Mouse (Mus musculus): ENCODE data around the gene Spen.
A peak's percentile ranks its signal among the peaks of the same experiment; 100 is the strongest.
"Not testable (repeated sequence)": the region's sequence is repeated elsewhere in the genome, so short reads cannot be mapped to it uniquely, and the experiment has no call there.

Spen gene

DNA sequence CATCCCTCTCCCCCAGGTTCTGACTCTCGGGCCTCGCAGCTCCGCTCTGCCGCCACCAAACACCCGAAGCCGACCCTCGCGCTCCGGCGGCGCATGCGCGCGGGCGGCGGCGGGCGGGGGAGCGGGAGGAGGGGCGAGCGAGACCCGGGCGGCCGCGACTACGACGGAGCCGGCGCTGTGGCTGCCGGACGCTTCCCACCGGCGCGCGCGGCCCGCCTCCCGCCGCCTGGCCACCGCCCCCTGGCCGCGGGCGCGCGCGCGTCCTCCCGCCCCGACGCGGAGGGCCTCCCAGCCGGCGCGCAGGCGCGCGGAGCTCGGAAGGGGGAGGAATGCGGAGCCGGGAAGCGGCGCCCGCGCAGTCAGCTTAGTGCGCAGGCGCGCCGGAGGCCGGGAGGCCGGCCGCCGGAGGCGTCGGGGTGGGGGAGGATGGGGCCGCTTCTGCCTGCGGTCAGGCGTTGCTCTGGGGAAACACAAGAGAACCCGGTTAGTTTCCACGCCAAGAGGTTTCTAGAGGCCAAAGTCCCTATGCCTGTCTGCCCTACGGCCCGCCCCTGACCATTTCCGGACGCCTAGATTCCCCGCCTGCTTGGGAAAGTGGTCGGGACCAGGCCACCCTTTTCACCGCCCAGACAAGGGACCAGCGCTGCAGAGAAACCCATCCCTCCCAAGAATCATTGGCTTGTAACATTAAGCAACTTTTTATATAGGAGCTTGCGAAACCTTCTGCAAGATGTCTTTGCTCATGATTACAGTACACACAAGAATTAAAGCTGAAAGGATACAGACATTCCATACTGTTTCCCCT, at the start of gene Spen:
Spen (minus strand) TSS at position 190 of the 805 bp plus-strand sequence.
- peak; percentile 97 for DNase-seq (ENCODE audit: low read depth, low spot score)

GRCm38 (mm10) chr4:141583919-141584318, 45.5 kb upstream of the Spen start:
- no peak for DNase-seq (ENCODE audit: low read depth, low spot score)

DNA sequence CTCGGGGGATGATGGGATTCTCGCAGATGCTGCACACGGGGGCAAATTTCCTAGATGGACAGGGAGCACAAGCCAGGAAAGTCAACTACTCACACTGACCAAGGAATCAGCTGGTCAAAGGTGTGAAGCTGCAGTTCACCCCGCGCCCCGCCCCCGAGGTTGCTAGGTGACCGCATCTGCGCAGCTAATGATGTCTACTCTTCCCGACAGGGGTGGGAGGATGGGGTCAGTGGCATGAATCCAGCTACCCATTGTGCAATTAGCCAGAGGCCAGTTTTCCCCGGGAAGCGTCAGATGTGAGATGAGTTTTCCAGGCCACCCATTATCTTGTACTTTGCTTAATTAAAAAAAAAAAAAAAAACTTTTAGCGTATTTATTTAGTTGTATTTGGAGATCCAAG, 42.7 kb upstream of the Spen start:
- DNase-seq (ENCODE audit: low read depth, low spot score) = no peak

DNA sequence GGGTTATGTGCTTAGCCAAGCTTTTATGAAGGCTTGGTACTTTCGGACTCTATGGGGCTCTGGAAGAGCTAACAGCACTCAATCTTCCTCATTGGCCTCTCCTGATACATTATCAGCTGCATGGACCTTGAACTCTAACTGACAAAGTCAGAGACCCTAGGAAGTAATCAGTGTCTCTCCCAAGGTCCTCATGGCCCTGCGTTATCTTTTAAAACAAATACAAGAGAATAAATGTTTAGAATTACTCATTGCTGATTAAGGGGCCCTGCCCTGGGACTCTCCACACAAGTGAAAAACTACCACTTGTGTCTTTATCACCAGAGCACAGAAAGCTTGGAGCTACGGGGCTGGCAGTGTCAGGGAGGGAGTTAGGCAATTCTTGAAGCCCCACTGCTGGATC, 40.4 kb upstream of the Spen start:
- DNase-seq (ENCODE audit: low read depth, low spot score) = no peak

- DNase-seq (ENCODE audit: low read depth, low spot score) = no peak
Measured at GRCm38 (mm10) chr4:141576877-141577276, 38.5 kb upstream of the Spen start.

GRCm38 (mm10) chr4:141576404-141576803, 38.0 kb upstream of the Spen start:
- no peak for DNase-seq (ENCODE audit: low read depth, low spot score)

DNA sequence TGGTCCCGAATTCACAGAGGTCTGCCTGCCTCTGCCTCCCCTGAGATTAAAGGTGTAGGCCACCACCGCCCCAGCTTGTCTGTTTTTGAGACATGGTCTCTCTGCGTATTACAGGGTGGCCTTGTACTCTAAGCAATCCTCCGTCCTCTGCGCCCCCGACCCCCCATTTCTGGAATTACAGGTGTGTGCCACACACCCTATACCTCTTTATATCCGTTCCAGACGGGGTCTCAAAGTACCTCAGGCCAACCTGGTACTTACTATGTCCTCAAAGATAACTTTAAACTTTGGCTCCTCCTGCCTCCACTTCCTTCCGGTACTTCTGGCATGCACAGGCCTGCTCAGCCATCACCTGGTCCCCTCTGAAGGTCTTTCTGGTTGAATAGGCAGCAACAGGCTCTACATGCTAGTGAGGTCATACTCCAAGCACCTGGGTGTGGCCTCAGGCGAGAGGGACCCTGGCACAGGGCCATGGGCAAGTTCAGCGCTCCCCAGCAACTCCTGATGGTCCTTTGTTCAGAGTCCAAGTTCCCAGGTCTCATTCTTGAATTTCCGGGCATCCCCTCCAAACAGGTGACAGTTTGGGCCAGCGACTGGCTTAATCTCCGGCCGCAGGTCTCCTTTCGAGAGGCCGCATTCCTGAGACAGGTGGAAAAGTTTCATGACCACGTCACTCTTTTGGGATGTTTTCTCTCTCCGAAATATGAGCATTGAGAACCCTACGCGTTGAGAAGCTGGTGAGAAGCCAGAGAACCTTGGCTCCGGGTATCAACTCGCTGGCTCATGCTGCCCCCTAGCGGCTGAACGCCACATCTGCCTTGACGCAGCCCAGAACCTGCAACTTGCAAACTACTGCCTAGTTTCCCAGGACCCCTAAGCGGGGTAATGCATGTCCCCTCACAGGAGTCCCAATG, 36.6 kb upstream of the Spen start:
- DNase-seq (ENCODE audit: low read depth, low spot score) = peak; percentile 82

GRCm38 (mm10) chr4:141573359-141573966, 35.1 kb upstream of the Spen start:
- no peak for DNase-seq (ENCODE audit: low read depth, low spot score)

DNA sequence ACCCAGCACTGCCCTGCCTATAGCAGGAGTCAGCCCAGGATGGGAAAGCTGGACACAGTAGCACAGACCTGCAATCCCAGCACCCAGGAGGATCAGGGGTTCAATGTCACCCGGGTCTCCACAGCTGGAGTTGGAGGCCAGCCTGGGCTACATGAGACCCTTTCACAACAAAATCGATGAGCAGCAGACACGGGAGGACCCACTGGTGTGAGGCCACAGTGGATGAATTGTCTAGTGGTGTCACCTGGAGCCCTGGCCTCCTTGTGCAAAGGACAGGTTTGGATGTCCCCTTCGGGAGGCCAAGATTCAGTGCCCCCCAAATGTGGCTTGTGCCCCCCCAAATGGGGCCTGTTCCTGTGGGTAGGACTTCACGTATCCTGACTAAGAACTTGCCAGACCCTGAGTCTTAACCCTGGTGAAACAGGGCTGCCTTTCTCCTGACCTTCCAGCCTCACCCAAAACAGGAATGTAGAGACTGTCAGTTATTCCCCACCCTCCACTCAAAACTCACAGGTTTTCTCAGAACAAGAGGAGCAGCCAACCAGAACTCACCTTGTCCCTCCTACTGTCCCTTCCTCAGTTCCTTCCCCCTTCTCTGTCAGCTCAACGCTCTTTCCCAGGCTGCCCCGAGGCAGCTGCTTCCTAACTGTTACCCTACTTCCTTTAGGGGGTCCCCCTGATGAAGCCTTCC, 34.4 kb upstream of the Spen start:
- DNase-seq (ENCODE audit: low read depth, low spot score) = no peak

DNA sequence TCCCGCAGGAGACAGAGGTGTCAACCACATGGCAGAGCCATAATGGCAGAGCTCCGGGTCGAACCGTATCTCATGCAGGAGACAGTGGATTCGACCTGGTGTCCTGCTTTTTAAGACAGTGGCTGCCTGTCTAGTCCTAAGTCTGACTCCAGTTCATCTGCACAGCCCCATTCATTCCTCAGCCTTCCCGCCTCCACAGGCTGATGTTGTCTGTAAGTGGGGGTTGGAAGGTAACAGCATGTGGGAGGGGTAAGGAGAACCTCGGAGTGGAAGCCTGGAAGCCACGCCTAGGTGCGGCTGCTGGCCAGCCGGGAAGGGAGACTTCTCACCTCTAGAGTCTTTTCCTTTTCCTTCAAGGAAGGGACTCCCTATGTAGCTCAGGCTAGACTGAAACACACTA, 33.5 kb upstream of the Spen start:
- no peak for DNase-seq (ENCODE audit: low read depth, low spot score)

GRCm38 (mm10) chr4:141571337-141571739, 32.9 kb upstream of the Spen start:
- DNase-seq (ENCODE audit: low read depth, low spot score) = no peak

- no peak for DNase-seq (ENCODE audit: low read depth, low spot score)
Measured at GRCm38 (mm10) chr4:141570821-141571220, 32.4 kb upstream of the Spen start.

GRCm38 (mm10) chr4:141570004-141570403, 31.6 kb upstream of the Spen start:
- no peak for DNase-seq (ENCODE audit: low read depth, low spot score)

- no peak for DNase-seq (ENCODE audit: low read depth, low spot score)
Measured at GRCm38 (mm10) chr4:141568966-141569365, 30.6 kb upstream of the Spen start.

GRCm38 (mm10) chr4:141567174-141567573, 28.8 kb upstream of the Spen start:
- not testable (repeated sequence) for DNase-seq (ENCODE audit: low read depth, low spot score)

DNA sequence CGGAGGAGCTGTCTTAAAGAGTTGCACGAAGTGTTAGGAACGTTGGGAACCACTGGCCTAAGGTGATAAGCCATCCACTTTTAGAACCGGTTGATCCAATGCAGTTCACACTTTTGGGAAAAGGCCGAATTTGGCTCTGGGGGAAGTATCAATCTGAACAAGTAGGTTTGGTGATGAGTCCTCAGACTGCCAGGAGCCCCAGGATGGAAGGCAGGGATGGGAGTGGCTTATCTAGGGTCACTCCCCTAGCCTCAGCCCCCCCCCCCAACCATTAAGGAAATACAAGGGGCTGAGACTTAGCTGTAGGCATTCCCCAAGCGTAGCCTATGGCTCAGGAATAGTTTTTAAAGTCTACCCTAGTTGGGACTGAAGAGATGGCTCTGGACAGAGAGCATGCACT, 27.8 kb upstream of the Spen start:
- DNase-seq (ENCODE audit: low read depth, low spot score) = no peak

GRCm38 (mm10) chr4:141565325-141565724, 26.9 kb upstream of the Spen start:
- DNase-seq (ENCODE audit: low read depth, low spot score) = no peak

GRCm38 (mm10) chr4:141564660-141565059, 26.3 kb upstream of the Spen start:
- DNase-seq (ENCODE audit: low read depth, low spot score) = no peak

DNA sequence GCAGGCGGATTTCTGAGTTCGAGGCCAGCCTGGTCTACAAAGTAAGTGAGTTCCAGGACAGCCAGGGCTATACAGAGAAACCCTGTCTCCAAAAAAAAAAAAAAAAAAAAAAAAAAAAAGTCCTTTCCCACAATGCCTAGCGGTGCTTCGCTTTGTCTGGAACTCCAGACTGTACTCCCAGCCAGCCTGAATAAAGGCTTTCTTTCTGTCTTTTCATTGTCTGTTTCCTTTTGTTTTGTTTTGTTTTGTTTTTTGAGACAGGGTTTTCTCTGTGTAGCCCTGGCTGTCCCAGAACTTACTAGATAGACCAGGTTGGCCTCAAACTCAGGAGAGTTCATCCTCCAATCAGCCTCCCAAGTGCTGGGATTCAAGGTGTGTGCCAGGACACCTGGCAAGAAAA, 25.8 kb upstream of the Spen start:
- DNase-seq (ENCODE audit: low read depth, low spot score) = no peak

DNA sequence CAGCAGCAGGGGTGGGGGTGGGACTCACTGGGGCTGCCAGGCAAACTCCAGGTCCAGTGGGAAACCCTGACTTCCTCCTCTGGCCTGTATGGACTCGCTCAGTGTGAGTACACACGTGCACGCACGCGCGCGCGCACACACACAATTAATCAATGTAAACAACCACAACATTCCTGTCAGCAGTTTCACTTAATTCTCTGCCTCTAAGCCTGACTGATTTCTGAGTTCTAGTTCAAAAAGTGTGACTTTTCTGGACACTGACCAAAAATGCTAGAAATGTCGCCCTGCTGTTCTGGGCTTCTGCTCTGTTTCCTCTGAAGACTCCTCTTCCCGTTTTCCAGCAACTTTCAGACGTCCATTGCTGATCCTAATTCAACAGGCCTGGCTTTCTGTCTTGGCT, 23.9 kb upstream of the Spen start:
- DNase-seq (ENCODE audit: low read depth, low spot score) = no peak

DNA sequence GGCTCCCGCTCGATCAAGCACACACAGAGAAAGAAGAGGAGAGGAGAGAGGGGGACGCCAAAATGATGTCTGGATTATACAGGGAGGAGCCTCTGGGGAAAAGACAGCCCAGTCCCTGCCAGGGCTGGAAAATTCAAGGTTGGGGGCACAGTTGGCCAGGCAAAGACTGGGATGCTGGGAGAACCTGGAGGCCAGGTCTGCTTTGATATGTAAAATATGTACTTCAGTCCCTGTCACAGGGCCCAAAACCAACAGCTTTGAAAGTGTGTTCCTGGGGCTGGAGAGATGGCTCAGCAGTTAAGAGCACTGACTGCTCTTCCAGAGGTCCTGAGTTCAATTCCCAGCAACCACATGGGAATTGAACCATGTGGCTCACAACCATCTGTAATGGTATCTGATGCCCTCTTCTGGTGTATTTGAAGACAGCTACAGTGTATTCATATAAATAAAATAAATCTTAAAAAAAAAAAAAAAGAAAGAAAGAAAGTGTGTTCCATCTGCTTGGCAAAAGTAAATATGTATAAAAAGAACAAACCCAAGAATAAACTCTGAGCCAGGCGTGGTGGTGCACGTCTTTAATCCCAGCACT, 23.0 kb upstream of the Spen start:
- not testable (repeated sequence) for DNase-seq (ENCODE audit: low read depth, low spot score)

Measured in mesoderm, embryonic 11.5 days (tissue).